Mouse (Mus musculus) CD4-positive, CD25-positive, alpha-beta regulatory T cell (primary cell): ENCODE data around the gene Gprc6a. TPM values are rescaled to one million over a fixed set of nuclear protein-coding genes. Genes with fewer than 3 reads are reported as not detected.

ENCODE experiments used
- polyA plus RNA-seq: library from polyadenylated mRNA; unstranded; fragments of 100-300 nt; shearing (Covaris generic); gene quantifications from one replicate; pipeline ENCODE4 v1.2.1, GENCODE M21; 2017

The Gprc6a gene
- not detected for polyA plus RNA-seq

DNA sequence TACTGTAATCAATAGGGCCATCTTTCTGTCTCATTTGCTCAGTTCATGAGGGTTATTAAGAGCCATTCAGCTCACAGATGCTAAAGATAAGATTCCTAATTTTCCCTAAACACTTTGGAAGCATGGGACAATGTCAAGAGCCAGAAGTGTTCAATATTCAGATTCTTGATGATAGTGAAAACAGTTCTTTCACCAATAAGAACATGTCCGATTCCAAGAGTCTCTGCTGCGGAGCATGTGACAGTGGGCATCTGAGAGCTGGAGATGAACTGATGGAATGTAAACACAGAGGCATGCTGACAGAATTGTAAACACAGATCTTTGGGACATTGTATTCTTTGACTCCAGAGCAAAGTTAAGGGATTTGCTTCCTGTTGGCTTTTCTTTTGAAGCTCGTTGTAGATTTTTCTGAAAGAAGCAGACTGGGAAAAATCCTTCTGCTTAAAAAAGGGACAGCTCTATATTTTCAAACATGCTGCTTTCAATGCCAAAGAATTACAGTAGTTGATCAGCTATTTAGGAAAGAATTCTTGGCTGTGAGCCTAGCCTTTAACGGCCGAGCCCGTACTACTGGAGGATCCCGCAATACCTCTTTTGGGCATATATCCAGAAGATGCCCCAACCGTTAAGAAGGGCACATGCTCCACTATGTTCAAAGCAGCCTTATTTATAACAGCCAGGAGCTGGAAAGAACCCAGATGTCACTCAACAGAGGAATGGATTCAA, at the start of gene Gprc6a:
Gene Gprc6a (minus strand): TSS at position 51 of the 726 bp plus-strand sequence.

GRCm38 (mm10) chr10:51677548-51678250, 46.4 kb upstream of the Gprc6a start, which contains the start of gene Rfx6:
Gene Rfx6, plus strand, starts transcription at chr10:51677756.

DNA sequence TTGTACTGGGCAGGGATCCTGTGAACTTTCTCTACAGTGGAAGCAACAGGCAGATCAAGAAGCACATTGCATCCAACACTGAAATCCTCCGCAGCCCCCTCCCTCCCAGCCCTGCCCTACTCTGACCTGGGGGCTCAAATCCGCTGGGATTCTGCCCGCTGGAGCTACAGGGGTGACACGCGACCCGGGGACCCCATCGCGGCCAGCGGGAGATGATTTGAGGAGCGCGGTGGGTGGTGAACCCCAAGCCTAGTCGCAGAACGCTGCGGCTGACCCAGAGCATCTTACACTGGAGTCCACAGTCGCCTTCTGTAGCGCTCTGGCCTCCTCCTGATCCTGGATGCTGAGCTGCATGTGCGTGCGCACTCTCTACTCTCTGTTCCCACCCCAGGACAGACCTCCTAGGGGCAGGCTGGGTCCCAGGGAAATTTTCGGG, 41.1 kb downstream of the Gprc6a start, which contains the start of gene Fam162b:
Gene Fam162b (minus strand): TSS at position 379 of the 436 bp plus-strand sequence.

Other genes starting within 250 kb of the Gprc6a start
- gene Gm49339, start 150.8 kb downstream of the Gprc6a start, polyA plus RNA-seq, result 2.4 TPM
- 6.8 TPM for gene Lilr4b, start 150.8 kb downstream of the Gprc6a start, polyA plus RNA-seq
- gene Lilrb4a, start 140.5 kb downstream of the Gprc6a start, polyA plus RNA-seq, result 14.6 TPM
- not detected for gene Fam162b, start 40.9 kb downstream of the Gprc6a start, polyA plus RNA-seq
- gene Rfx6, start 46.3 kb upstream of the Gprc6a start, polyA plus RNA-seq, result not detected